Mouse (Mus musculus) right cerebral cortex, postnatal 10 days (tissue): ENCODE measurements at regions not wholly inside any gene's neighbourhood (a gene's known extent, or its start where the extent isn't known, plus 50 kb on each side); places are given as distances from the start of the nearest gene placed in this dataset.
"Not testable (repeated sequence)": the region's sequence is repeated elsewhere in the genome, so short reads cannot be mapped to it uniquely, and the experiment has no call there.

ENCODE experiments used
- DNase-seq, 2 experiments: peaks; one replicate each; pipeline ENCODE4 v3.0.0; 2021; ENCODE audit warnings: low spot score in 2 of 2

GRCm38 (mm10) chr9:78769168-78769567 lies 153.8 kb downstream of the Cd109 start:
- DNase-seq, result peak; percentile 26 to 45

GRCm38 (mm10) chr9:78773936-78774335 lies 158.6 kb downstream of the Cd109 start:
- DNase-seq, result no peak

- DNase-seq, result peak; percentile 51 to 74
Observed at GRCm38 (mm10) chr9:78775462-78775861, 160.1 kb downstream of the Cd109 start.

GRCm38 (mm10) chr9:78780595-78780994 lies 165.2 kb downstream of the Cd109 start:
- no peak for DNase-seq

- DNase-seq, result no peak
Observed at GRCm38 (mm10) chr9:78782297-78782696, 167.0 kb downstream of the Cd109 start.

- no peak for DNase-seq
Observed at GRCm38 (mm10) chr9:78782860-78783259, 167.5 kb downstream of the Cd109 start.

- DNase-seq, result peak; percentile 29 to 53
Observed at GRCm38 (mm10) chr9:78787866-78788265, 172.5 kb downstream of the Cd109 start.

GRCm38 (mm10) chr9:78789703-78790102 lies 174.4 kb downstream of the Cd109 start:
- DNase-seq, result peak; percentile 29 to 57

- DNase-seq, result no peak
Observed at GRCm38 (mm10) chr9:78790155-78790554, 174.8 kb downstream of the Cd109 start.

- DNase-seq, result no peak
Observed at GRCm38 (mm10) chr9:78795801-78796200, 180.5 kb downstream of the Cd109 start.

GRCm38 (mm10) chr9:78817221-78817620 lies 201.9 kb downstream of the Cd109 start:
- no peak for DNase-seq

GRCm38 (mm10) chr9:78821554-78822212 lies 206.3 kb downstream of the Cd109 start:
- peak in 1 of 2 experiments; percentile 19 for DNase-seq

GRCm38 (mm10) chr9:78844969-78845683 lies 229.8 kb downstream of the Cd109 start:
- peak in 1 of 2 experiments; percentile 22 for DNase-seq

- DNase-seq, result peak in 1 of 2 experiments; percentile 19
Observed at GRCm38 (mm10) chr9:78846110-78846509, 230.8 kb downstream of the Cd109 start.

GRCm38 (mm10) chr9:78847890-78848563 lies 232.7 kb downstream of the Cd109 start:
- DNase-seq, result no peak

GRCm38 (mm10) chr9:78848564-78848893 lies 233.2 kb downstream of the Cd109 start:
- DNase-seq, result not testable (repeated sequence)

GRCm38 (mm10) chr9:78856981-78857380 lies 241.6 kb downstream of the Cd109 start:
- no peak for DNase-seq

GRCm38 (mm10) chr9:78859956-78860355 lies 244.6 kb downstream of the Cd109 start:
- DNase-seq, result no peak

- DNase-seq, result no peak
Observed at GRCm38 (mm10) chr9:78872561-78872960, 257.2 kb downstream of the Cd109 start.

- DNase-seq, result peak; percentile 77 to 85
Observed at GRCm38 (mm10) chr9:78879955-78880642, 264.8 kb downstream of the Cd109 start.

- DNase-seq, result no peak
Observed at GRCm38 (mm10) chr9:78880643-78881306, 265.4 kb downstream of the Cd109 start.
